Mouse (Mus musculus) MN1 (cell line): Measurements from ENCODE around the gene Ptprn2.

Experiments
- DNase-seq: peaks from one replicate; pipeline ENCODE4 v3.0.0-alpha.2; 2016; ENCODE audit warnings: low spot score

The Ptprn2 gene

GRCm38 (mm10) chr12:117149176-117149575, 663.7 kb downstream of the Ptprn2 start:
- no peak for DNase-seq

GRCm38 (mm10) chr12:117150611-117151395, 665.3 kb downstream of the Ptprn2 start:
- DNase-seq = peak; percentile 42

- peak; percentile 51 for DNase-seq
These were observed 666.1 kb downstream of the Ptprn2 start for GRCm38 (mm10) chr12:117151611-117152010.

GRCm38 (mm10) chr12:117152366-117153165, 667.0 kb downstream of the Ptprn2 start:
- peak; percentile 11 for DNase-seq

GRCm38 (mm10) chr12:117153166-117153480, 667.6 kb downstream of the Ptprn2 start:
- DNase-seq = peak; percentile 12

GRCm38 (mm10) chr12:117153671-117154355, 668.3 kb downstream of the Ptprn2 start:
- peak; percentile 73 for DNase-seq

GRCm38 (mm10) chr12:117154356-117155243, 669.1 kb downstream of the Ptprn2 start:
- DNase-seq = peak; percentile 8

- DNase-seq = no peak
These were observed 670.0 kb downstream of the Ptprn2 start for GRCm38 (mm10) chr12:117155307-117156220.

GRCm38 (mm10) chr12:117156256-117156655, 670.7 kb downstream of the Ptprn2 start:
- DNase-seq = no peak

GRCm38 (mm10) chr12:117156786-117157185, 671.3 kb downstream of the Ptprn2 start:
- DNase-seq = no peak

GRCm38 (mm10) chr12:117157249-117157648, 671.7 kb downstream of the Ptprn2 start:
- DNase-seq = no peak

- DNase-seq = no peak
These were observed 672.3 kb downstream of the Ptprn2 start for GRCm38 (mm10) chr12:117157660-117158386.

- no peak for DNase-seq
These were observed 673.6 kb downstream of the Ptprn2 start for GRCm38 (mm10) chr12:117158950-117159668.

- DNase-seq = no peak
These were observed 674.2 kb downstream of the Ptprn2 start for GRCm38 (mm10) chr12:117159669-117160210.

GRCm38 (mm10) chr12:117160211-117160891, 674.8 kb downstream of the Ptprn2 start:
- DNase-seq = no peak

GRCm38 (mm10) chr12:117162180-117162579, 676.7 kb downstream of the Ptprn2 start:
- DNase-seq = no peak

GRCm38 (mm10) chr12:117163789-117164188, 678.3 kb downstream of the Ptprn2 start:
- DNase-seq = no peak

GRCm38 (mm10) chr12:117166266-117166665, 680.7 kb downstream of the Ptprn2 start:
- DNase-seq = no peak
